Mouse (Mus musculus) cortical plate, adult 2 months (tissue): ENCODE data around the gene Nes. TPM values are rescaled to one million over a fixed set of nuclear protein-coding genes. Genes with fewer than 3 reads are reported as not detected.
A peak's percentile ranks its signal among the peaks of the same experiment; 100 is the strongest.

ENCODE experiments used
- H3K27ac ChIP-seq: fragments of 200-500 bp; 2 replicates; pipeline ENCODE4 v1.5.1; 2012; ENCODE audit warnings: low read length, control low read depth, inconsistent platforms; ENCODE audit not compliant: insufficient read depth
- H3K4me1 ChIP-seq: fragments of 200-500 bp; 2 replicates; pipeline ENCODE4 v1.6.1; 2011; ENCODE audit warnings: low read length; ENCODE audit not compliant: control insufficient read depth, insufficient read depth
- H3K4me3 ChIP-seq: fragments of 200-500 bp; 2 replicates; pipeline ENCODE4 v1.5.1; 2011; ENCODE audit warnings: mild to moderate bottlenecking, low read length, control low read depth; ENCODE audit not compliant: insufficient read depth
- CTCF ChIP-seq: fragments of 200-500 bp; IDR thresholded peaks from 2 replicates; pipeline ENCODE4 v1.5.1; 2011; ENCODE audit warnings: mild to moderate bottlenecking, control low read depth, low read length; ENCODE audit not compliant: insufficient read depth; ENCODE audit errors: extremely low read depth
- POLR2A ChIP-seq: fragments of 200-500 bp; IDR thresholded peaks from 2 replicates; pipeline ENCODE4 v1.6.1; 2011; ENCODE audit warnings: mild to moderate bottlenecking, low read length, control low read depth; ENCODE audit not compliant: insufficient read depth; ENCODE audit errors: extremely low read depth
- polyA plus RNA-seq: library from polyadenylated mRNA; depleted of rRNA; stranded (reverse); fragments of >200 nt; gene quantifications from 2 replicates; pipeline ENCODE4 v1.2.3, GENCODE M21; 2012

The Nes gene
- polyA plus RNA-seq, 1 experiment, result 3.6 TPM

- Histone ChIP-seq H3K4me1 (peaks cover 2% of the 10 kb centered on the region; the same call in 1 of the 2 replicates), H3K4me3 (0 out of 2 replicates have a peak overlapping the region, but pooled peaks have one; percentile 3), H3K27ac (no peak overlapping the region)
- TF ChIP-seq POLR2A (no peak), CTCF (peak; percentile 59)
Observed at GRCm38 (mm10) chr3:87970184-87970938, 517 bp upstream of the Nes start.

- no peak for TF ChIP-seq POLR2A
- TF ChIP-seq CTCF, result no peak
- Histone ChIP-seq H3K4me3 (peak overlapping the region; percentile 3; the same call in 1 of the 2 replicates), H3K27ac (0 out of 2 replicates have a peak overlapping the region, but pooled peaks have one; percentile 50), H3K4me1 (peaks cover 2% of the 10 kb centered on the region; the same call in 1 of the 2 replicates)
Observed at GRCm38 (mm10) chr3:87971489-87972202, 768 bp downstream of the Nes start.

GRCm38 (mm10) chr3:87972203-87972664, 1.4 kb downstream of the Nes start:
- H3K4me3 ChIP-seq, result peak overlapping the region; percentile 3; the same call in 1 of the 2 replicates
- H3K27ac ChIP-seq, result no peak overlapping the region
- peaks cover 2% of the 10 kb centered on the region; the same call in 1 of the 2 replicates for H3K4me1 ChIP-seq
- no peak for TF ChIP-seq POLR2A
- TF ChIP-seq CTCF, result no peak

- TF ChIP-seq POLR2A, result no peak
- no peak for TF ChIP-seq CTCF
- no peak overlapping the region for H3K4me3 ChIP-seq
- peaks cover 2% of the 10 kb centered on the region; the same call in 1 of the 2 replicates for H3K4me1 ChIP-seq
- H3K27ac ChIP-seq, result no peak overlapping the region
Observed at GRCm38 (mm10) chr3:87972776-87973175, 1.9 kb downstream of the Nes start.

- Histone ChIP-seq H3K4me1 (peaks cover 2% of the 10 kb centered on the region; the same call in 1 of the 2 replicates), H3K27ac (no peak overlapping the region), H3K4me3 (no peak overlapping the region)
- TF ChIP-seq POLR2A, result no peak
- TF ChIP-seq CTCF, result no peak
Observed at GRCm38 (mm10) chr3:87973593-87974380, 2.9 kb downstream of the Nes start.

- Histone ChIP-seq H3K4me3 (no peak overlapping the region), H3K4me1 (peaks cover 2% of the 10 kb centered on the region; the same call in 1 of the 2 replicates), H3K27ac (no peak overlapping the region)
- TF ChIP-seq POLR2A (no peak), CTCF (no peak)
Observed at GRCm38 (mm10) chr3:87974381-87974987, 3.6 kb downstream of the Nes start.

- no peak overlapping the region for H3K27ac ChIP-seq
- TF ChIP-seq CTCF, result no peak
- no peak for TF ChIP-seq POLR2A
- H3K4me1 ChIP-seq, result no peaks in the 10 kb centered on the region
- no peak overlapping the region for H3K4me3 ChIP-seq
Observed at GRCm38 (mm10) chr3:87979493-87979892, 8.6 kb downstream of the Nes start.

- TF ChIP-seq CTCF (no peak), POLR2A (no peak)
- H3K4me3 ChIP-seq, result no peak overlapping the region
- H3K4me1 ChIP-seq, result no peaks in the 10 kb centered on the region
- H3K27ac ChIP-seq, result no peak overlapping the region
Observed at GRCm38 (mm10) chr3:87980085-87980484, 9.2 kb downstream of the Nes start.

GRCm38 (mm10) chr3:87980728-87981127, 9.8 kb downstream of the Nes start:
- Histone ChIP-seq H3K27ac (no peak overlapping the region), H3K4me1 (no peaks in the 10 kb centered on the region), H3K4me3 (no peak overlapping the region)
- TF ChIP-seq CTCF (no peak), POLR2A (no peak)
